Mouse (Mus musculus) G1E (cell line): ENCODE results near the gene Tmem131l. TPM values are rescaled to one million over a fixed set of nuclear protein-coding genes. Genes with fewer than 3 reads are reported as not detected.

Experiments used
- ATAC-seq: 2 replicates; pipeline ENCODE4 v1.8.0; 2016; ENCODE audit warnings: mild to moderate bottlenecking; ENCODE audit not compliant: insufficient number of reproducible peaks, poor library complexity, low FRiP score, severe bottlenecking; ENCODE audit errors: extremely low read depth
- DNase-seq: peaks from one replicate; pipeline ENCODE4 v3.0.0; 2012; ENCODE audit warnings: low spot score
- H3K27me3 ChIP-seq: 2 replicates; pipeline ENCODE4 v1.6.1; 2012; ENCODE audit warnings: mild to moderate bottlenecking, low read length, inconsistent platforms; ENCODE audit not compliant: insufficient read depth
- H3K36me3 ChIP-seq: replicated peaks from 2 replicates; pipeline ENCODE3; 2012; ENCODE audit warnings: mild to moderate bottlenecking, inconsistent platforms
- H3K4me1 ChIP-seq: 2 replicates; pipeline ENCODE4 v1.6.1; 2012; ENCODE audit warnings: low read depth, low read length, inconsistent platforms, mixed read lengths; ENCODE audit not compliant: insufficient read depth
- H3K4me3 ChIP-seq: 2 replicates; pipeline ENCODE4 v1.5.1; 2012; ENCODE audit warnings: low read depth, mild to moderate bottlenecking, inconsistent platforms, low read length, moderate library complexity, mixed read lengths
- H3K9me3 ChIP-seq: replicated peaks from 2 replicates; pipeline ENCODE4 v1.6.1; 2012; ENCODE audit warnings: inconsistent platforms
- CTCF ChIP-seq: IDR thresholded peaks from 2 replicates; pipeline ENCODE4 v1.5.1; 2012; ENCODE audit warnings: low read depth, low read length, inconsistent platforms, mixed read lengths
- GATA1 ChIP-seq: IDR thresholded peaks from 2 replicates; pipeline ENCODE4 v1.6.1; 2012; ENCODE audit warnings: borderline replicate concordance, low read length, inconsistent platforms, mixed read lengths
- GATA2 ChIP-seq: IDR thresholded peaks from 2 replicates; pipeline ENCODE4 v1.6.1; 2012; ENCODE audit warnings: low read depth, low read length, inconsistent platforms, borderline replicate concordance
- POLR2AphosphoS5 ChIP-seq: IDR thresholded peaks from 2 replicates; pipeline ENCODE4 v1.6.1; 2012; ENCODE audit warnings: low read depth, low read length, inconsistent platforms; ENCODE audit not compliant: insufficient replicate concordance
- TAL1 ChIP-seq: conservative IDR thresholded peaks from 2 replicates; pipeline ENCODE4 v1.6.1; 2012; ENCODE audit warnings: low read depth, low read length, inconsistent platforms, mixed read lengths
- polyA plus RNA-seq: library from polyadenylated mRNA; stranded (reverse); fragments of >175 nt; gene quantifications from 2 replicates; pipeline ENCODE4 v1.2.3, GENCODE M21; 2012
- total RNA-seq, 2 experiments: library from RNA; stranded (forward) in 1 of 2; stranded (reverse) in 1 of 2; fragments of 200-1000 nt in 1 of 2; fragments of >200 nt in 1 of 2; fragmentation: Nextera tagmentation in 1 of 2; gene quantifications; 2 replicates each; pipeline ENCODE4 v1.2.3; 2014 to 2017

The Tmem131l gene
- total and polyA plus RNA-seq, 3 experiments: 35.0 to 97.1 (median 43.4) TPM

DNA sequence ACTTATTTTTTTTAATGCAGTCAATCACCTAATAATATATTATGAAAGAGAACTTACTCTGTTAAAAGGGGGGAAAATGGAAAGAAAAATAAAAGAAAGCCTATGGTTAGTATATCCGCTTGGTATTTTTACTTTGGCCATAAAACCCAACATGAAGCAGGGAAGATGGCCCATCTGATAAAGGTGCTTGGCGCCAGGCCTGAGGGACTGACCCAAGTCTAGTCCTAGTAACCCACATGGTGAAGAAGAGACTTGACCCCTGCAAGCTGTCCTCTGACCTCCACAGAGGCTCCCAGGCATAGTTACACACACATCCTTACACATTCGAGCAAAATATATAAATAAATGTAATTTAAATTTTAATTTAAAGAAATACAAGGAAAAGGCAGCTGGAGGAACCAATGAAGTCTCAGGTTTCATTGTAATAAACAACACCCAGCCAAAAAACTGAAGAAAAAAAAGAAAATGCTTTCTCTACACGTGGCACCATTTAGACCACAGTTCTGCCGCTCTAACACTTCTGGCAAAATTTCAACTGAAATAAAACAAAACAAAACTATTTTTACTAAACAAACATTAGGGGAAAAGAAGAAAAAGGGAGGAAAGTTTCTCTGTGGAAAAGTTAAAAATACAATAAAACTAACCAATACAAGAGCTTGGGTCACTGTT lies 28.8 kb downstream of the Tmem131l start:
- Histone ChIP-seq H3K4me1 (peaks cover 44% of the 10 kb centered on the region), H3K4me3 (no peak overlapping the region), H3K27me3 (no peaks in the 10 kb centered on the region), H3K36me3 (peaks cover 89% of the 10 kb centered on the region), H3K9me3 (peaks cover 14% of the 10 kb centered on the region)
- DNase-seq (no peak), ATAC-seq (no peak)
- TF ChIP-seq CTCF (no peak), TAL1 (no peak), POLR2AphosphoS5 (no peak)

- no peaks in the 10 kb centered on the region for H3K9me3 ChIP-seq
- ATAC-seq (no peak; the same call in 1 of the 2 replicates), DNase-seq (no peak)
- H3K27me3 ChIP-seq: no peaks in the 10 kb centered on the region
- no peak overlapping the region for H3K4me3 ChIP-seq
- TF ChIP-seq CTCF: no peak
- TF ChIP-seq GATA2: no peak
- peaks cover 47% of the 10 kb centered on the region for H3K4me1 ChIP-seq
- H3K36me3 ChIP-seq: peaks cover 81% of the 10 kb centered on the region
These were observed 34.0 kb downstream of the Tmem131l start for GRCm38 (mm10) chr3:84005989-84006388.

- Histone ChIP-seq H3K27me3 (no peaks in the 10 kb centered on the region), H3K36me3 (peaks cover 79% of the 10 kb centered on the region), H3K4me3 (no peak overlapping the region), H3K4me1 (peaks cover 38% of the 10 kb centered on the region), H3K9me3 (no peaks in the 10 kb centered on the region)
- no peak for DNase-seq
- no peak for TF ChIP-seq TAL1
- no peak for TF ChIP-seq CTCF
- TF ChIP-seq GATA1: no peak
- TF ChIP-seq GATA2: no peak
- no peak for TF ChIP-seq POLR2AphosphoS5
- no peak for ATAC-seq
These were observed 35.5 kb downstream of the Tmem131l start for GRCm38 (mm10) chr3:84004330-84005090.

- Histone ChIP-seq H3K36me3 (peaks cover 73% of the 10 kb centered on the region), H3K4me3 (no peak overlapping the region), H3K9me3 (no peaks in the 10 kb centered on the region), H3K27me3 (no peaks in the 10 kb centered on the region), H3K4me1 (peaks cover 22% of the 10 kb centered on the region)
- DNase-seq (no peak), ATAC-seq (no peak)
- no peak for TF ChIP-seq GATA1
- no peak for TF ChIP-seq GATA2
- TF ChIP-seq POLR2AphosphoS5: no peak
- TF ChIP-seq CTCF: no peak
- no peak for TF ChIP-seq TAL1
These were observed 37.4 kb downstream of the Tmem131l start for GRCm38 (mm10) chr3:84002433-84003090.

- no peak for DNase-seq
- H3K36me3 ChIP-seq: peaks cover 79% of the 10 kb centered on the region
- H3K4me1 ChIP-seq: peaks cover 24% of the 10 kb centered on the region
- no peak for TF ChIP-seq GATA2
- TF ChIP-seq GATA1: no peak
- no peak for TF ChIP-seq TAL1
- no peak for TF ChIP-seq CTCF
- no peak for TF ChIP-seq POLR2AphosphoS5
- no peak for ATAC-seq
- no peaks in the 10 kb centered on the region for H3K27me3 ChIP-seq
- H3K9me3 ChIP-seq: no peaks in the 10 kb centered on the region
- no peak overlapping the region for H3K4me3 ChIP-seq
These were observed 42.4 kb downstream of the Tmem131l start for GRCm38 (mm10) chr3:83997563-83997962.

DNA sequence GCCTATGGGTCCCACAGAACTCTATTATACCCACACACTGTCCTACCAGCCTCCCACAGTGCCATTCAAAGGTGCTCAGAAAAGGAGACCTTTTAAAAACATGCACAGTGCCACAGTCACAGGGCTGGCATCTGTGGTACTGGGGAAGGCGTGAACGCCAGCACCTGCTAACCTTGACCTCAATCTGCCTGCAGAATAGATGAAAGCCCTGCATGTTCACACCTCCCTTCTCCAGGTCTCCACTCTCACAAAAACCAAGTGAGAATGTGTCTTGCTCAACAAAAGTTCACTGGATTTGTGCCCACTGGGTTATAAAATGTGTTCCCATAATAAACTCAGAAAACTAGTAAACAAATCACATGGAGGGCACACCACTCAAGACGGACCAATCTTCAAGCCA lies 42.9 kb downstream of the Tmem131l start:
- H3K36me3 ChIP-seq: peaks cover 73% of the 10 kb centered on the region
- ATAC-seq: no peak
- H3K4me1 ChIP-seq: peaks cover 24% of the 10 kb centered on the region
- H3K9me3 ChIP-seq: no peaks in the 10 kb centered on the region
- DNase-seq: no peak
- no peaks in the 10 kb centered on the region for H3K27me3 ChIP-seq
- no peak overlapping the region for H3K4me3 ChIP-seq
- TF ChIP-seq POLR2AphosphoS5 (no peak), GATA1 (no peak), CTCF (no peak), GATA2 (no peak), TAL1 (no peak)
